Mouse (Mus musculus) lung, adult 2 months (tissue): Measurements from ENCODE around the gene Dctn5.

Experiments
- CTCF ChIP-seq: fragments of 200-500 bp; IDR thresholded peaks from 2 replicates; pipeline ENCODE4 v1.5.1; 2011; ENCODE audit warnings: mild to moderate bottlenecking, low read length, control low read depth; ENCODE audit not compliant: insufficient read depth
- POLR2A ChIP-seq: fragments of 200-500 bp; IDR thresholded peaks from 2 replicates; pipeline ENCODE4 v1.6.1; 2011; ENCODE audit warnings: low read depth, mild to moderate bottlenecking, control low read depth, low read length, borderline replicate concordance; ENCODE audit errors: extremely low read depth

DNA sequence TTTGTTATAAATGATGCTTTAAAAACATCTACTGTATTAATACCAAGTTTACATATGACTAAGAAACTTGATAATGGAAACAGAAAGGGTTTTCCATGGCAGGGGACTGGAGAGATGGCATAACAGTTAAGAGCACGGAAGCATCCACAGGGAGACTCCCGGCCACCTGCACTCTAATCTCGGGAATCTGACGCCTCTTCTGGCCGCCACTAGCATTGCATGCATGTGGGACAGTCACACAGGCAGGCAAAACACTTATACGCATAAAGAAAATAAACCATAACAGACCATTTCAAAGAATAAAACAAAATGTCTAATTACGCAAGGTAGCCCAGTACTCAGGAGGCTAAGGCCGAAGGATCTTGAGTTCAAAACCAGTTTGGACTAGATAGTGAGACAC, 7.2 kb upstream of the Dctn5 start:
- TF ChIP-seq CTCF (no peak), POLR2A (no peak)
